Mouse (Mus musculus) lung, postnatal 0 days (tissue): Measurements from ENCODE around the gene Pik3r5.

Experiments
- CTCF ChIP-seq: IDR thresholded peaks from 2 replicates; pipeline ENCODE4 v1.5.1; 2016; ENCODE audit warnings: antibody characterized with exemption, mild to moderate bottlenecking
- EP300 ChIP-seq: IDR thresholded peaks from 2 replicates; pipeline ENCODE4 v1.6.1; 2016; ENCODE audit warnings: antibody characterized with exemption, mild to moderate bottlenecking, control low read depth

- TF ChIP-seq CTCF (no peak), EP300 (no peak)
Measured at GRCm38 (mm10) chr11:68462716-68463115, 30.8 kb downstream of the Pik3r5 start.
